Mouse (Mus musculus) kidney, adult 11 months (tissue): ENCODE results near the gene Fgd4.

Experiments used
- DNase-seq: peaks from one replicate; pipeline ENCODE4 v3.0.0; 2022

Gene Fgd4

DNA sequence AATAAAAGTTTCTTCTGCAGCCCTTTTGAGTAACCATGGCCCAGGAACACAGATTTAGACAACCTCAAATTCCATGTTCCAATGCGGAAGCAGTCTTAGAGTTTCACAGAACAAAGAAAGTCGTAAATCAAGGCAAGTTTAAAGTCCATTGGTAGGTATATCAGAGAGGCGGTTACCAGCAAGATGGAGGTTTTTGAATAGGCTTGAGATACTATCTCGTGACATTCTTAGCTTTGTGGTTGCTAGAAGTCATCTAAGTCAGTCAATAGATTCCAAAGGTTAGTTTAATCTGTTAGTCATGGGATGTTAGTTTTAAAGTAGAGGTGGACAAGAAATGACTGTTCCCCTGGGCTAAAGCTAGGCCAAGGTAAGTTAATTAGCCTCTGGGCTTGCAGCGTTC lies at the start of gene Fgd4:
Gene Fgd4, minus strand, starts transcription at position 89 of the 400 bp plus-strand sequence.
- no peak for DNase-seq

DNA sequence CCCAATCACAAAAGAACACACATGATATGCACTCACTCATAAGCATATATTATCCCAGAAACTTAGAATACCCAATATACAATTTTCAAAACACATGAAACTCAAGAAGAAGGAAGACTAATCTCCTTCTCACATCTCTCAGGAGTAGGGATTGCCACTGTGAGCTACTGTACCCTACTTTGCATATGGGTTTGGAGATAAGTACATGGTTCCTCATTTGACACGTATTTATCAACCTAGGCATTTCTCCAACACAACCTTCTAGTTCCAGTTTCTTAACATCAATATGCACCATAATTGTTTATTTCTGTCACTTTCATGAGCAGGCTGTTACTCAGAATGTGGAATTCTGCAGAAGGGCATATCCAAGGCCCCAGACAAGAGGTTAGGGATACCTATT lies 44.8 kb upstream of the Fgd4 start:
- DNase-seq, result no peak

DNA sequence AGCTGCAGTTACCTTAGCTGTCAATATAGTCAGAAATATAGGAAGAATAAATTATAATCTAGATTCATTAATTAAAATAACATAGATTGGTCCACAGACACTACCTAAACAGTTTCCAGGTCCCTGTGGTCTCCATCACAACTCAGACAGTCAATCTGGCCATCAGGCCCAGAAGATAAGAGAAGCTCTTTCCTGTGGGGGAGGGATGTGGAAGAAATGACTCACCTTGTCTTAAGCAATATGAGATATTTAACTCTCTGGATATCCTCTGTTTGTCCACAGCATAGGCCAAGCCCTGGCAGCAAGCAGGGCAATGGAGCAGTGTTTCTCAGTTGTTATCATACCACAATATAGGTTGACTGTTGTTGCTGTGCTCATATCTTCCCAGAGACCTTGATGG lies 33.4 kb upstream of the Fgd4 start:
- DNase-seq, result no peak

DNA sequence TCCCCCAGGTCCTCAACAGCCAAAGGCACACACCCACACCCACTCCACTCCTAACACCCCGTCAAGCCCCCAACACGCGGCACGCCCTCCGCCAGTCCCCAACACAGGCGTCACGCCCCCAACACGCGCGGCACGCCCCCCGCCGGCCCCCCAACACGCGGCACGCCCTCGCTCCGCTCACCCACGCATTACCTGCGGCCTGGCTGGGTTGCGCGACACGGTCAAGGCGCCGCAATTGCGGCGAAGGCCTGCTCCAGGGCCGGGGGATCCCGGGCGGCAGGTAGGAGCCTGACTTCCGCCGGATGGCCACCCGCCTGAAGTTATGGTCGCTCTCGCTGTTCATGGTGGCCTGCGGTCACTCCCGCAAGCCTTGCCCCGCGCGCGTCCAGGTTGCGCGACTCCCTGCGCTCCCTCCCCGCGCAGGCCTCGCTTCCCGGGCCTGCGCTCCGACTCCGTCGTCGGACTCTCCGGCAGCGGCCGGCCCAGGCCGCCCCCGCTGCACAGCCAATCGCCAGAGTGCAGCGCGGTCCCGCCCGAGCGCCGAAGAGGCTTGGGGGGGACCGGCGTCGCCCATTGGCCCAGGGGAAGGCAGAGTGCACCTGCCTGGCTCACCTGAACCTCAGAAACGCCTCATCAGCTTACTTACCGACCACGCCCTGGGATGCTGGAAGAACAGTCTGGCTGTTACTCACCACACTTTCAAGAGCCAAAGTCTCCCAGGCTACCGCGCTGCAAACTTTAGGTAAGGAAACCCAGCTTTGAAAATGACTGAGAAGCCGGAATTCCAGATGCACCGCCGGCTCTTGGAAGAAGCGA lies 555 bp downstream of the Fgd4 start:
- DNase-seq, result peak; percentile 86

DNA sequence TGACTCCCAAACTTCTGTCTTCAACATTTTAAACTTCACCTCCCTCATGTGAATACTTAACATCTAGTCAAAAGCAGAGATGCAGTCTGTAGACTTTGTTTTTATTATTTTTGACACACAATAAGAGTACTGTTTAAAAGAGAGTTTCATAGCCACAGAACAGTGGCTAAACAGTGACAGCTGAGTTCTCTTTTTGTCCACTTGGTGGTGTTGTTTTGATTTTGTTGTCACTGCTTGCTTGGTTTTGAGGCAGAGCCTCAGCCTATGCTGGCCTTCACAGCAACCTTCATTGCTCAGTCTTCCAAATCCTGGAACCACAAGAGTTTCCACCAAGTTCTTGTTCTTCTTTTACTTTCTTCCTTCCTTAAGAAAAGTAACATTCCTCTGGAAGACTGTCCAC lies 3.8 kb downstream of the Fgd4 start:
- no peak for DNase-seq

DNA sequence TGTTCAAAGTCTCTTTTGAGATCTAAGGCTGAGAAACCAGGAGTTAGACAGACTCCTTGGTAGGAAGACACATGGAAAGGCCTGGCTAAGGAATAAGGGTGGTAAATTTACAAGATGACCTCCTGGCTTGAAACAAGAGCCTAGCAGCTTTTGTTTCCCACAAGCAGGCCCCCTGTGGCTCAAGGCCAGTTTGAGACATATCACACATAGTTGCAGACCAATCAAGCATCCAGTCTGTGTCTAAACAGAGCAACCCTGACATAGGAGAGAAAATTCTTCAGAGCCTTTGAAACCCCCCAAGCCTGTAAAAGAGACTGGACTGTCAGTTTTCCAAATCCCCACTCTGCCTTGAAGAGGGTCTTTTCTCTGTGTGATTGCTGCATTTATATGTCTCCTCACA lies 7.7 kb downstream of the Fgd4 start:
- DNase-seq, result peak; percentile 15

DNA sequence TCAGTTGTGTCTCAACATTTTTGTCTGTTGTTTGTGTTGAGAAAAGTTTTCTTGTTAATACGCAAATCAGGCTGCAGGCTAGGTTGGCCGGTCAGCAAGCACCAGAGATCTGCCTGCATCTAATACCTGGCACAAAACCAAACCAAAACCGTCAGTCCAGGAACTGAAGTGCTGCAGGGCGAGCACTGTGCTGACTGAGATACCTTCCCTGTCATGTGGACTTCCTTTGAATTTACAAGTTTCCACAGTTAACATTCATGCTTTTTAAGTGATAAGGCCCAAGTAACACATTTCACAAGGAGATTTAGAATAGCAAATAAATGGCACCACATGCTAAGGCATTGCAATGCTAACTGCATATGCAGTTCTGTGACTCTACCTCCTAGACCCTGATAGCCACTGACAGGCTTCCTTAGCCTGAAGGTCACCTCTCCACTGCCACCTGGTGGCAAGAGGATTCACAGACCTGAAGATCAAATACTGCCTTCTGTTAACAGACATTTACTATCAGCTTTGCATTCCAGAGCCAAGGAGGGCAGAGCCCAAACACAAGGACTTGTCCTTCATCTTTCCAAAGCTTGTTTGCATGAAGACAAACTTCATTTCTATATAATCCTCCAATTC lies 15.8 kb downstream of the Fgd4 start:
- peak; percentile 39 for DNase-seq

DNA sequence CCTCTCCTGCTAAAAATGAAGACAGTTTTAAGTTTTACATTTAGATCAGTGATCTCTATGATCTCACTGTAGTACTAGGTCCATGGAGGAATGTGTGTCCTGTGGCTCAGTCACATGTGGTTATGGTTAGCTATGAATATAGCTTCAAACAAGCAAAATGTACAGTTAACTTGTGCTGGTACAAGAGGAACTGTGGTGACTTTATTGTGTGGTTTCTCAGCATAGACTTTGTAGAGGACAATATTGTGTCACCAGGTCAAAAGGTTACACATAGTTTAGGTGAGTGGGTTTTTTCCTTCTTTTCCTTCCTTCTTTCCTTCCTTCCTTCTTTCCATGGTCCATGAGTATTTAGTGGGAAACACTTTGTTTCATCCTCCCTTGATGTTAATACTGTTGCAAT lies 23.8 kb downstream of the Fgd4 start:
- no peak for DNase-seq

DNA sequence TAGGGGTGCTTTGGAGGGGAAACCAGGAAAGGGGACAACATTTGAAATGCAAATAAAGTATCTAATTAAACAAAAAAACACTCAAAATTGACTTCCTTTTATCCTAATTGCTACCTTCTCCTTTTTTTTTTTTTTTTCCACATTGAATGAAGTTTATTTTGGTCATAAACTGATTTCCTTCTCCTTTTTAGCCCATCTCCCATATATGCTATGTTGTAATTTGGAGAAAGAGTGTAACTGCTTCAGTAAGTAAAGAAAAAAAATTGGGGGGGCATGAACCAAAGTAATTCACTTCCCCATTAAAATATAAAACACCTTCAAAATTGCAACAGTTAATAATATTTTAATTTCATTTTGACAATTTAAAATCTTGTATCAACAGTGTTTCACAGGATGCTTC lies 25.8 kb downstream of the Fgd4 start:
- no peak for DNase-seq

DNA sequence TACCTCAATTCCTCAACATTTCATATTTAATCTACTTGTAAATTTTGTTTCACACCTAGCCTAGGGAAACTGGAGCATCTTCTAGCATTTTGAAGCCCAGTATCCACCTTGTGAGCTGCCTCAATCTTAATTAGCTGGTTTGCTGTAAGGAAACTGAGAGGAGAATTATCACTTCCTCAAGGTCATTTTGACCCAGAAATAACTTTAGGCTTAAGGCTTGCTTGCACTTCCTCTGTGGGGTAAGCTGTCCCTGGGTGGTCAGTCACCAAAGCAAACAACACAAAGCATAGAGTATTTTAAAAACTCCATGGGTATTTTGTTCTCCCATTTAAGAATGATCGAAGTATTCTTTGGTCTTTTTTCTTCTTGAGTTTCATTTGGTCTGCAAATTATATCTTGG lies 27.2 kb downstream of the Fgd4 start:
- DNase-seq, result no peak

DNA sequence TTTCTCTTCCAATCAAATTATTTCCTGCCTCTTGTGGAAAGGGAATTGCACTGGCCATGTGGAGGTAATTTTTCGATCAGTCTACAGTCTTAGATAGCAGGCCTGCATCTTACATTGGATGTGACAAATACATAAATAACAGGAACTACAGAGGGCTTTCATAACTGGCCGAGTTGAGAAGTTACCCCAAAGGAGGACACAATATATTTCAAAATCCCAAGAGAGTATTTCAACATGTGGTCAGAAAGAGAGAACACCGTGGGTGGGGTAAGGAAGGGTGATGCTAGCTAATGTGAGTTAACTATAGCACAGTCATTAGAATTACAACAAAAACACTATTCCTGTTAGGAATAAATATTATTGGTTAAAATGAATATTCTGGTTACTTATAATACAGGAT lies 29.0 kb downstream of the Fgd4 start:
- DNase-seq, result no peak

DNA sequence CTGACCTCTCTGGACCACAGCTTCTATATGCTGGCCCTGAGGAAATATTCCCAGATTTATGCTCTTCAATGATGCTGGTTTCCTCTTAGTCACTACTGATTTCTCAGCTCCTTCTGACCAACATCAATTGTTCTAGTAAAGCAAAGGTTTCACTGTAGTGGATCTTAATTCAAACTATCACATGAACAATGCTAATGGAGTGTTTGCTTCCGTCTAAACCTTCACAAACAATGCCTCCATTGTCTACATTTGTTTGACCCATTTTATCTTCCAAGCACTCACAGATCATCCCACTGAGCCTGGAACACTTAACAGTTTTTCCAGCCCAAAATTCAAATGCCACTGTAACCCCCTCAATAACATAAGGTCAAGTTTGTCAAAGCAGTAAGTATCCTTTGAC lies 33.6 kb downstream of the Fgd4 start:
- no peak for DNase-seq

DNA sequence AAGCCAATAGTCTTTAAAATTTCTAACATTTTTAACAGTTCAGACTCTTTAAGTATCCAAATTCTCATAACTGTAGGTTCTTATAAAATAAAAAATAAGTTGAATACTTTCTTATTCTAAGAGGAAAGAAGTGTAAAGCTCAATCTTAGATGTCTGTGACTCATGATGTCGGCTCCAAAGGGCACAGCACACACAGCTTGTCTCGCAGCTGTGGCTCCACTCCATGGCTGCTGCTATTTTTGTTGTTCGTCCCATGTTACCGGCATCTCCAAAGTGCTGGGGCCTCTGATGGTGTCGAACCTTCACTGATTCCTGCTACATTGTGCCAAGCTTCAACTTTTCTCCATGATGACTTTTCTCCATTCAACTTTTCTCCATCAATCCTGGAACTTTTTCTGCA lies 34.1 kb downstream of the Fgd4 start:
- no peak for DNase-seq

DNA sequence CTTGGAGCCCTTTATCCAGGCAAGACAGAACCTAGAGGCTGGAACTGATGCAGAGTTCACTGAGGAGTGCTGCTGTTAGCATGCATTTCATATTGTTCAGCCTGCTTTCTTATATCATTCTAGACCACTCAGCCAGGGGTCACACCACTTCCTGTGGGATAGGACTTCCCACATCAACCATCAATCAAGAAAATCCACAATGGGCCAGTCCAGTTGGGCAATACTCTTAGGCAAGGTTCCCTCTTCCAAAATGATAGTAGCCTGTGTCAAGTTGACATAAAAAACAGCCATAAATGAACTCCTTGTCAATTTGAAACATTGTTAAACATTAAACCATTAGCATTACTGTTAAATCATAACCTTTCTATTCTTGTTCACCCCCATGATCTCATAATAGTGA lies 34.6 kb downstream of the Fgd4 start:
- DNase-seq, result no peak

DNA sequence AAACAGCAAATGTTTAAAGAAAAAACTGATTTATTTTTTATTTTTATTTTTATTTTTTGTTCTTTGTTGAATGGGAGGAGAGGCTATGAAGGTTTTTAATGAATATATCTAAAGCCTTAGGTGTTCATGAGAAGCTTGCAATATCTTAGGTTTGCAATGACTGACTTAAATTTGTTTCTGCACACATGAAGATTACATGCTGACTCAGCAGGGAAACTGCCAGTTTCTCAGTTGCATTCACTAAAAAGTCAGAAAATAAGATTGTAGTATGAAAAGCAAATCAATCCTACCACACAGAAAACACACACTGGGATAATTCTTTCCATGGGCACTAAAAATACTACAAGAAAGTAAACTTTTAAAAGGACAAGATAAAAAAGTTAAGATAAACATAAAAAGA lies 39.6 kb downstream of the Fgd4 start:
- DNase-seq, result no peak

DNA sequence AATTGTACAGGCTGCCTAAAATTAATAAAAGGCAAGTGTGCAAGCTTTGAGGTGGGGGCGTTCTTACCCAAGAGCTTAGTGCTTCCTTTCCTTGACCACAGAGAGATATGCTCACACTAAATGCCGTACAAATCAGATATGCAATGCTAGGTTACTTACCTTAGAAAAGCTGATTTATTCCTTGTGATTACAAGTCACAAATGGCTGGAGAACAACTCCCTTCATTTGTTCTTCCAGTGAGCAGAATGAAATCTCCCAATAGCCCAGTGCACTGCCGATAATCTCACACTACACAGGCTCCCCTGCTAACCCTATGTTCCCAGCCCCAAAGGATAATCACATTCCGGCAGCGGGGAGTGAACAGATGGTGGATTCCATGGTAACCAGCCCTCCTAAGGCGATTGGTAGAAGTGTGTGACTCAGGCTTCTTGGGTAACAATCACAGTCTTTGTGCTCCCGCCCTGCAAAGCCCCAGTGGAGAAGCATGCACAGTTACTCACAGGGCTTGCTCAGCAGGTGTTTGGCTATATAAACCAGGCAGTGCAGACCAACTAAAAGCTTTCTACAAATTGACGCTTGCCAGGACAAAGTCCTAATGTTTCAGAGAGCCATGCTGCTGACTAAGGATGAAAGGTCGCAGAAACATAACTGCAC lies 40.3 kb downstream of the Fgd4 start:
- DNase-seq, result peak; percentile 80

DNA sequence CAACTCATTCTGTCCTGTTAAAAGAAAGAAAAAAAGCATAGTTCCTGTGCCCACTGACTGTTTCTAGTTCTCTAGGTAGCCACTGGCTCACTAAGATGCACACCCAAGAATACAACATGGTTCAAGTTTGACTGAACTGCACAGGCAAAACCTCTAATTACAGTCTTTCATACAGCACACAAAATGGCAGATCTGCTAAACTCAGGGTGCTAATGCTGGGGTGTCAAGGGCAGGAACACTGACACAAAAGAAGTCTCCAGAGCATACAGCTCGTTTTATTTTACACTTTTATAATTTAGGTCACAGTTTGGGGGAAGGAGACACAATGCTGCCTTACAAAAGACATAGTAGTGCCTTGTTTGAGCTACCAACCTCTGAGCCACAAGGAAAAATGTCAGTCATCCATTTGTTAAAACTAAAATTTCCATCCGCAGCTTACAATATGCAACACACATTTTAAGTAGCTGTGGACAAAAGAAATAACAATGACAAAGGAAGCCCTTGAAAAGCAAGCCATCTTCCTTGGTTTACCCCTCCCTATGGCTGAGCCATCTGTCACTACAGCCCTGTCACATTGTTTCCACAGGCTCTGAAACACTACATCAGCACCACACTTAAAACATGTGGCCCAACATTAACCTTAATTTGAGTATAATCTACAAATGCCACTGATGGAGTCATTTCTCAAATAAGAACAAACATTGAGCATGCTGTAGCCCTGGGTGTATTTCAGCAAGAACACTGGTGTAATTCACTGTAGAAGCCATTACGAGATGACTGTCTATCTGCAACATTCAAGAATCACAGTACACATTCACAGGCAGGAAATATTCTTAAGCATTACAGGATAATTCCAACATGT lies 41.1 kb downstream of the Fgd4 start:
- no peak for DNase-seq

DNA sequence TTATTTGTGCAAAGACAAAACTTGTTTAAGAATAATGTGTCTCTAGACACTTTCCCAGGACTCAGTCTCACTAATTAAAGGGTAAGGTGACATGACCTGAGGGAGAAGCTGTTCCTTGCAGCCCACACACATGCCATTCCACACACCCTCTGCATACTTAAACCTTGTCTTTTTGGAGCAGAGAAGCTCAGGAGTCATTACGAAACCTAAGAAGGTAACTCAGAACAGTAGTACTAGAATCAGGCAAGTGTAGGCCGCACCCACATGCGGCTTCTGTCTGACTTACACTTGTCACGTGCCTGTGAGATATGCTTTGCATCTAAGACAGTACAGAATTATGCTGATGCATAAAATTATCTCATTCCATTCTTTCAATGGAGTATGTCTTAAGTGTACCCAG lies 42.6 kb downstream of the Fgd4 start:
- no peak for DNase-seq

DNA sequence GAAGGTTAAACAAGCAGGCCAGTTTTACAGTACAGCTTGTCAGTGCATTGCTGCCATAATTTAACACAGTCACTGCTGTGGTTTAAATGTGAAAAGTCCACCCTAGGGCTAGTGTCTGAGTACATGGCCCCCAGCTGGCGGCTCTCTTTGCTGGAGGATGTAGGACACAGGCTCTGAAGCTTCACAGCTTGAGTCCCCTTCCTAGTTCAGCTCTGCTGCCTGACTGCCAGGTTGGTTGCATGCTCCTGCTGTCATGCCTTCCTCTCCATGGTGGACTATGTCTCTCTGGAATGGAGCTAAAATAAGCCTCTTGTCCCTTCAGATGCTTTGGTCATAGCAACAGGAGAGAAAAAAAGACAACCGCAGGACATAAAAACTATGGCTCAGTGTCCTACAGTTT lies 46.3 kb downstream of the Fgd4 start:
- no peak for DNase-seq

DNA sequence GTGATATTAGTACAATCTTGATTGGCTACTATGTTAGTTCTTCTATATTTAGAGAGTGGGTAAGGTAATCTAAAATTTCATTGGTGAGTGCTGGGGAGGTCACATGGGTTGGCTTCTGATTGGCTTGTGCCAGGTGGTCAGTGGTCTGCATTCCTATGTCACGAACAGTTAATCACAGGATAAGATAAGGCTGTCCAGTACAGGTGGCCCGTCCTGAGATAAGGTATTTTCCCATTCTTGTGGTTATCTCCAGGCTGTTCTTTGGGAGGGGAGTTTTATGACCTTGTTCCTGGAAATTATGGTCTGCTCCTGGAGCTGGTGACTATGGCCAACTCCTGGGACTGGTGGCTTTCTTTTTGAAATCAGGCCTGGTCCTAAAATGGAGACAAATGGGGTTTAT lies 48.2 kb downstream of the Fgd4 start:
- DNase-seq, result no peak

DNA sequence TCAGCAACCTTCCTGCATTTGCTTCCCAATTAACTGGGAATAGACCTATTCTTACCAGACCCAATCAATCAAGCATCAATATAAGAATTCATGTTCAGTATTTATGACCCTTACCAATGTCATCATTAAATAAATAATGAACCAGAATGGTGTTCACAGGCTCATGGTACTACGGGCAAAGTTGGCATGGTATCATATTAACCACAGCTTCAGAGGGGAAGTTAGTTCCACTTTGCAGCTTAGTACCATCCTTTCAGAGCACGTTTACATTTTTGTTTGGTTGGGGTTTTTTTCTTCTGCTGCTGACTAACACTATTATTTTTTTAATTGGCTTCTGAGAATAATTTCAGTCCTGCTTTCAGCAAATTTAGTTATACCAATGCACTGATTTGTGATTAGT lies 51.2 kb downstream of the Fgd4 start:
- DNase-seq, result no peak

DNA sequence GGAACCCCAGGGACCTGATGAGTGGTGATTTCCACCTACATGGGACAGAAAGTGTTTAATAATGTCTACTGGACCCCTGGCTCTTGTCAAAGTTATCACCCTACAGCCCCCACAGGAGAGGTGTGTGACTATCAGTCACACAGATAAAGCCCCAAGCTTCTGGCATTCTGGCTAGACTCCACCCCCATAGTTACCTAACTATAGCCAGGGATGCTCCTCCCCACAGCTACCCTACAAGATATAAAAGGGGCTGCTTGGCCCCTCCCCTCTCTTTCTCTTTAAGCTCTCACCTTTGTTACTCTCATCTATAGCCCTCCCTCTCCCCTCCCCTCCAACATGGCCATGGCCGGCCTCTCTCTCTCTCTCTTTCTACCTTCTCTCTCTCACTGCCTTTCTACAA lies 53.7 kb downstream of the Fgd4 start:
- DNase-seq, result no peak

DNA sequence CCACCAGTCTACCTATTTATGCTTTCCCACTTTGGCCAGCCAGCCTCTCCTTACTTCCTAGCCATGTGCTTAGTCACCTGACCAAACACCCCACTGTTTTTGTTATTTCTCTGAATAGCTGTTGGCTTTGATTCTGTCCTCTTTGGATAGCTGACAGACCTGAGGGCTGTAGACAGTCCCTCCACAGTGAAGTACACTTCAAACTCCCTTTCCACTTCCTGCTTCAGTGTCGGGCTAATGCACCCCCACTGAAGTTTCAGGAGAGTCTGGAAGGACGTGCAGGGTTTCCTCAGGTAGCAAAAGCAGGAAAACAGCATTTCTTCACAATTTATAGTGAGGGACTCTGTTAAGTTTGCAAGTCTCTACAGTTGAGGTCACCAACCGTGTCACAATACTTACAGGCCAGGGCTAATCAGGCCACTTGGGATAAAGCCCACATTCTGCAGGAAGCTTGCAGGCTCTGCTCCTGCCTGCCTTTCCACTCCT lies 57.4 kb downstream of the Fgd4 start:
- no peak for DNase-seq
